ENCODE assay signal across 7 mouse cellular contexts in genomic region chr10:4078979-4079630, GRCm38 (mm10).
DNase-seq lines count a peak whose midpoint lies in the region; ATAC-seq lines count a peak whose summit lies in the region.

No protein-coding gene starts in this region.

- WGBS in heart, embryonic 16.5 days = 34% methylated on average over 8 of the region's 8 CpGs
- WGBS in liver, embryonic 13.5 days (ENCODE audit: insufficient replicate concordance) = 46% methylated on average over 8 of the region's 8 CpGs

- H3K9ac ChIP-seq in heart, embryonic 16.5 days (ENCODE audit: low read length) = peak overlapping the region; percentile 43; the same call in 1 of the 2 replicates
- no peak overlapping the region for H3K9ac ChIP-seq in liver, embryonic 13.5 days

- H3K27ac ChIP-seq in heart, embryonic 16.5 days (ENCODE audit: low read length) = peak overlapping the region; percentile 90
- H3K27ac ChIP-seq in liver, embryonic 13.5 days = peak overlapping the region; percentile 29; the same call in 1 of the 2 replicates

- H3K36me3 ChIP-seq in heart, embryonic 16.5 days (ENCODE audit: control insufficient read depth, insufficient read depth) = no peaks in the 10 kb centered on the region
- H3K36me3 ChIP-seq in liver, embryonic 13.5 days = peaks cover 20% of the 10 kb centered on the region

- H3K27me3 ChIP-seq in heart, embryonic 16.5 days (ENCODE audit: control insufficient read depth, insufficient read depth, low read length) = no peaks in the 10 kb centered on the region
- H3K27me3 ChIP-seq in liver, embryonic 13.5 days = no peaks in the 10 kb centered on the region

- H3K4me3 ChIP-seq in heart, embryonic 16.5 days (ENCODE audit: low read length) = no peak overlapping the region
- H3K4me3 ChIP-seq in liver, embryonic 13.5 days (replicated peaks) = no peak overlapping the region

- H3K9me3 ChIP-seq in heart, embryonic 16.5 days (replicated peaks; ENCODE audit: control insufficient read depth, low read length) = no peaks in the 10 kb centered on the region
- H3K9me3 ChIP-seq in liver, embryonic 13.5 days (replicated peaks) = no peaks in the 10 kb centered on the region

- H3K4me2 ChIP-seq in heart, embryonic 16.5 days (ENCODE audit: low read depth, low read length) = peak overlapping the region; percentile 47
- no peak overlapping the region for H3K4me2 ChIP-seq in liver, embryonic 13.5 days

- peak; percentile 72 for ATAC-seq in heart, embryonic 16.5 days (replicated peaks; ENCODE audit: extremely low read depth, insufficient read depth, low FRiP score)
- ATAC-seq in liver, embryonic 13.5 days (ENCODE audit: low read depth) = no peak
- no peak for ATAC-seq in erythroblast, adult 5-6 weeks (replicated peaks; ENCODE audit: low FRiP score, poor library complexity, severe bottlenecking)

- peaks cover 21% of the 10 kb centered on the region for H3K4me1 ChIP-seq in heart, embryonic 16.5 days (ENCODE audit: control insufficient read depth, insufficient read depth, low read length)
- peaks cover 3% of the 10 kb centered on the region; the same call in 1 of the 2 replicates for H3K4me1 ChIP-seq in liver, embryonic 13.5 days (replicated peaks)

- peak; percentile 68 for DNase-seq in 3T3-L1 (ENCODE audit: low read depth, low spot score)
- DNase-seq in CD4-positive helper T cell, adult 2 months (ENCODE audit: low read depth, low spot score) = peak; percentile 39
- no peak for DNase-seq in liver, embryonic 13.5 days
- DNase-seq in ovary, postnatal 10 days (ENCODE audit: low spot score) = no peak
- DNase-seq in right cerebral cortex, postnatal 25 days = no peak

Comparison
In these comparisons a context has a peak if more than half of its experiments do, and no peak if none do; other contexts are left out.
1. DNase-seq: peak in 3T3-L1 (single experiment) and CD4-positive helper T cell, adult 2 months (single experiment); none in liver, embryonic 13.5 days (single experiment), ovary, postnatal 10 days (single experiment) and right cerebral cortex, postnatal 25 days (single experiment).